In genomic region chr16:87455180-87455611, GRCm38 (mm10) we compare ENCODE assay signal across 8 mouse cellular contexts. TPM values are rescaled to one million over a fixed set of nuclear protein-coding genes. Genes with fewer than 3 reads are reported as not detected.
DNase-seq lines count a peak whose midpoint lies in the region; ATAC-seq and TF ChIP-seq lines count a peak whose summit lies in the region.

No protein-coding gene starts in this region.

- H3ac ChIP-seq in myocyte (ENCODE audit: control insufficient read depth, insufficient read length) = peak overlapping the region; percentile 51

- under 1% methylated on average over 38 of the region's 38 CpGs for WGBS in liver, adult 2 months
- under 1% methylated on average over 38 of the region's 38 CpGs for WGBS in limb, embryonic 15.5 days

- TF ChIP-seq CTCF in liver, adult 2 months (IDR thresholded peaks at IDR 0.05; ENCODE audit: low read depth, low read length) = no peak
- TF ChIP-seq CTCF in bone marrow macrophage, adult 2 months (IDR thresholded peaks at IDR 0.05; ENCODE audit: low read depth, low read length) = no peak

- ATAC-seq in granulocyte monocyte progenitor cell, adult 5-6 weeks (replicated peaks; ENCODE audit: poor library complexity, severe bottlenecking) = peak; percentile 64
- ATAC-seq in limb, embryonic 15.5 days (ENCODE audit: insufficient number of reproducible peaks, low FRiP score, low TSS enrichment, low read depth) = peak; percentile 27; the same call in 1 of the 2 replicates

- peaks cover 2% of the 10 kb centered on the region; the same call in 1 of the 2 replicates for H3K36me3 ChIP-seq in liver, adult 2 months (ENCODE audit: control insufficient read depth, insufficient read depth, low read length)
- peaks cover 11% of the 10 kb centered on the region for H3K36me3 ChIP-seq in limb, embryonic 15.5 days
- peaks cover 3% of the 10 kb centered on the region for H3K36me3 ChIP-seq in myocyte (ENCODE audit: control insufficient read depth, insufficient read depth)

- peaks cover 21% of the 10 kb centered on the region for H3K79me2 ChIP-seq in liver, adult 2 months (ENCODE audit: control insufficient read depth, insufficient read depth, low read length)
- H3K79me2 ChIP-seq in myocyte (ENCODE audit: control insufficient read depth, insufficient read depth) = peaks cover 49% of the 10 kb centered on the region

- H3K27ac ChIP-seq in liver, adult 2 months (replicated peaks; ENCODE audit: insufficient read depth, low read depth, low read length) = peak overlapping the region; percentile 59
- peak overlapping the region; percentile 8; the same call in 1 of the 2 replicates for H3K27ac ChIP-seq in bone marrow macrophage, adult 2 months (ENCODE audit: insufficient read depth, low read depth, low read length)
- H3K27ac ChIP-seq in limb, embryonic 15.5 days = peak overlapping the region; percentile 82

- TF ChIP-seq POLR2A in liver, adult 2 months (IDR thresholded peaks at IDR 0.05; ENCODE audit: extremely low read depth, insufficient read depth, low read length) = no peak
- TF ChIP-seq POLR2A in bone marrow macrophage, adult 2 months (IDR thresholded peaks at IDR 0.05; ENCODE audit: borderline replicate concordance, low read depth, low read length) = no peak
- TF ChIP-seq POLR2A in myocyte (IDR thresholded peaks at IDR 0.05; ENCODE audit: insufficient read length, low read depth) = no peak

- peak overlapping the region; percentile 89 for H3K4me3 ChIP-seq in liver, adult 2 months (ENCODE audit: insufficient read depth, low read depth, low read length)
- H3K4me3 ChIP-seq in bone marrow macrophage, adult 2 months (ENCODE audit: insufficient read depth, low read length) = peak overlapping the region; percentile 72
- peak overlapping the region; percentile 86 for H3K4me3 ChIP-seq in limb, embryonic 15.5 days
- peak overlapping the region; percentile 79 for H3K4me3 ChIP-seq in myocyte

- DNase-seq in liver, adult 2 months (ENCODE audit: extremely low read depth, low read depth, low spot score) = peak; percentile 21
- no peak for DNase-seq in liver
- no peak for DNase-seq in urinary bladder, postnatal 4 days (ENCODE audit: low spot score in 2 of 2)
- no peak for DNase-seq in yolk sac, embryonic 10.5 days (ENCODE audit: low spot score)

- H3K27me3 ChIP-seq in liver, adult 2 months (ENCODE audit: control insufficient read depth, insufficient read depth, low read length) = no peaks in the 10 kb centered on the region
- no peaks in the 10 kb centered on the region for H3K27me3 ChIP-seq in limb, embryonic 15.5 days
- no peaks in the 10 kb centered on the region for H3K27me3 ChIP-seq in myocyte (ENCODE audit: control insufficient read depth, insufficient read depth, insufficient read length)

- peak overlapping the region; percentile 72 for H3K4me2 ChIP-seq in limb, embryonic 15.5 days
- H3K4me2 ChIP-seq in myocyte (ENCODE audit: low read depth) = peak overlapping the region; percentile 63

- H3K4me1 ChIP-seq in liver, adult 2 months (ENCODE audit: control insufficient read depth, insufficient read depth, low read length) = peaks cover 8% of the 10 kb centered on the region
- peaks cover 12% of the 10 kb centered on the region for H3K4me1 ChIP-seq in bone marrow macrophage, adult 2 months (ENCODE audit: control insufficient read depth, insufficient read depth, low read length)
- peaks cover 16% of the 10 kb centered on the region for H3K4me1 ChIP-seq in limb, embryonic 15.5 days

- H3K9me3 ChIP-seq in limb, embryonic 15.5 days = no peaks in the 10 kb centered on the region

- peak overlapping the region; percentile 89 for H3K9ac ChIP-seq in liver, adult 2 months (ENCODE audit: low read depth, low read length)
- H3K9ac ChIP-seq in limb, embryonic 15.5 days = peak overlapping the region; percentile 88

TF ChIP-seq in myocyte, 11 proteins besides CTCF, POLR2A, EP300 and RAD21:
- TF ChIP-seq MYOD1 (IDR thresholded peaks at IDR 0.05; ENCODE audit: control insufficient read depth in 1 of 3, insufficient read length in 2 of 3, low read depth in 2 of 3) (no peak), TCF3 (IDR thresholded peaks at IDR 0.05; ENCODE audit: insufficient read length, low read depth) (no peak), REST (IDR thresholded peaks at IDR 0.05; ENCODE audit: insufficient read depth, insufficient read length) (no peak)

RNA-seq across cellular contexts. Expression of gene Usp16, which starts 0.7 kb away (rescaled TPM):
- 40.6 and 47.7 TPM in 2 replicates for total RNA-seq in liver, adult 2 months (2014; rRNA removed)
- 9.0 and 9.7 TPM in 2 replicates for polyA plus RNA-seq in liver, adult 2 months (2012; rRNA removed)
- polyA plus RNA-seq in bone marrow macrophage, adult 2 months (2012; ENCODE audit: insufficient read depth, insufficient read length, missing spikeins) = 33.4 and 43.6 TPM in 2 replicates
- 72.4 and 73.8 TPM in 2 replicates for total RNA-seq in granulocyte monocyte progenitor cell, adult 5-6 weeks (2014; fragmentation: Nextera tagmentation)
- 120 and 133 TPM in 2 replicates for total RNA-seq in granulocyte monocyte progenitor cell, adult 5-6 weeks (2017)
- 48.0 and 59.1 TPM in 2 replicates for polyA plus RNA-seq in limb, embryonic 15.5 days (2015; fragmentation: Nextera tagmentation; extraction: Ambion mirVana)
- polyA plus RNA-seq in myocyte (2012; fragmentation: generic; extraction: Trizol) = 17.0 TPM

RNA-seq across cellular contexts. Expression of gene Rwdd2b, which starts 14.8 kb away (rescaled TPM):
- 7.7 and 9.5 TPM in 2 replicates for total RNA-seq in liver, adult 2 months (2014; rRNA removed)
- 5.0 and 5.1 TPM in 2 replicates for polyA plus RNA-seq in liver, adult 2 months (2012; rRNA removed)
- polyA plus RNA-seq in bone marrow macrophage, adult 2 months (2012; ENCODE audit: insufficient read depth, insufficient read length, missing spikeins) = 6.8 and 7.1 TPM in 2 replicates
- 11.1 and 16.9 TPM in 2 replicates for total RNA-seq in granulocyte monocyte progenitor cell, adult 5-6 weeks (2014; fragmentation: Nextera tagmentation)
- 17.5 and 18.5 TPM in 2 replicates for total RNA-seq in granulocyte monocyte progenitor cell, adult 5-6 weeks (2017)
- 9.7 and 9.8 TPM in 2 replicates for polyA plus RNA-seq in limb, embryonic 15.5 days (2015; fragmentation: Nextera tagmentation; extraction: Ambion mirVana)
- polyA plus RNA-seq in myocyte (2012; fragmentation: generic; extraction: Trizol) = 4.1 TPM

RNA-seq across cellular contexts. Expression of gene Ltn1, which starts 22.8 kb away (rescaled TPM):
- total RNA-seq in liver, adult 2 months (2014; rRNA removed) = 18.9 TPM in 2 replicates
- polyA plus RNA-seq in liver, adult 2 months (2012; rRNA removed) = 2.9 and 3.0 TPM in 2 replicates
- polyA plus RNA-seq in bone marrow macrophage, adult 2 months (2012; ENCODE audit: insufficient read depth, insufficient read length, missing spikeins) = 12.0 and 14.1 TPM in 2 replicates
- total RNA-seq in granulocyte monocyte progenitor cell, adult 5-6 weeks (2014; fragmentation: Nextera tagmentation) = 25.6 and 31.2 TPM in 2 replicates
- 28.5 and 28.6 TPM in 2 replicates for total RNA-seq in granulocyte monocyte progenitor cell, adult 5-6 weeks (2017)
- 25.0 and 26.2 TPM in 2 replicates for polyA plus RNA-seq in limb, embryonic 15.5 days (2015; fragmentation: Nextera tagmentation; extraction: Ambion mirVana)
- 5.8 TPM for polyA plus RNA-seq in myocyte (2012; fragmentation: generic; extraction: Trizol)

RNA-seq across cellular contexts. Expression of gene Cct8, which starts 40.5 kb away (rescaled TPM):
- 106 and 121 TPM in 2 replicates for total RNA-seq in liver, adult 2 months (2014; rRNA removed)
- polyA plus RNA-seq in liver, adult 2 months (2012; rRNA removed) = 22.5 and 24.9 TPM in 2 replicates
- 97.1 and 112 TPM in 2 replicates for polyA plus RNA-seq in bone marrow macrophage, adult 2 months (2012; ENCODE audit: insufficient read depth, insufficient read length, missing spikeins)
- total RNA-seq in granulocyte monocyte progenitor cell, adult 5-6 weeks (2014; fragmentation: Nextera tagmentation) = 288 and 293 TPM in 2 replicates
- 889 and 1,095 TPM in 2 replicates for total RNA-seq in granulocyte monocyte progenitor cell, adult 5-6 weeks (2017)
- polyA plus RNA-seq in limb, embryonic 15.5 days (2015; fragmentation: Nextera tagmentation; extraction: Ambion mirVana) = 381 and 395 TPM in 2 replicates
- polyA plus RNA-seq in myocyte (2012; fragmentation: generic; extraction: Trizol) = 133 TPM

Comparison
In these comparisons a context has a peak if more than half of its experiments do, and no peak if none do; other contexts are left out.
1. H3K27ac ChIP-seq: peak in every context shown above with its lines; median percentile 82 in limb, embryonic 15.5 days; 59 in liver, adult 2 months; 8 in bone marrow macrophage, adult 2 months.